Mouse (Mus musculus) intestine, postnatal 0 days (tissue): ENCODE data around the gene Npas3. TPM values are rescaled to one million over a fixed set of nuclear protein-coding genes. Genes with fewer than 3 reads are reported as not detected.

Experiments used
- ATAC-seq: fragments of 200-750 bp; cut with Nextera tagmentation; 2 replicates; pipeline ENCODE4 v1.8.0; 2017; ENCODE audit warnings: mild to moderate bottlenecking, moderate TSS enrichment, moderate library complexity
- H3K27ac ChIP-seq: fragments of 300-500 bp; sonication (generic); 2 replicates; pipeline ENCODE4 v1.5.1; 2014; ENCODE audit warnings: mild to moderate bottlenecking, low read depth, low read length, moderate library complexity
- H3K27me3 ChIP-seq: fragments of 300-500 bp; sonication (generic); replicated peaks from 2 replicates; pipeline ENCODE4 v1.6.1; 2014; ENCODE audit warnings: low read length, mixed read lengths; ENCODE audit not compliant: control insufficient read depth, insufficient read depth
- H3K36me3 ChIP-seq: fragments of 300-500 bp; sonication (generic); 2 replicates; pipeline ENCODE4 v1.6.1; 2014; ENCODE audit warnings: mild to moderate bottlenecking, moderate library complexity; ENCODE audit not compliant: control insufficient read depth, insufficient read depth
- H3K4me1 ChIP-seq: fragments of 300-500 bp; sonication (generic); replicated peaks from 2 replicates; pipeline ENCODE4 v1.6.1; 2014; ENCODE audit warnings: antibody characterized with exemption, low read length, mixed read lengths; ENCODE audit not compliant: control insufficient read depth, insufficient read depth
- H3K4me2 ChIP-seq: fragments of 300-500 bp; sonication (generic); replicated peaks from 2 replicates; pipeline ENCODE4 v1.6.1; 2014; ENCODE audit warnings: low read depth, mild to moderate bottlenecking, moderate library complexity
- H3K4me3 ChIP-seq: fragments of 300-500 bp; sonication (generic); 2 replicates; pipeline ENCODE4 v1.5.1; 2014; ENCODE audit warnings: low read depth, low read length
- H3K9ac ChIP-seq: fragments of 300-500 bp; sonication (generic); 2 replicates; pipeline ENCODE4 v1.6.1; 2014; ENCODE audit warnings: mild to moderate bottlenecking, low read depth, low read length
- H3K9me3 ChIP-seq: fragments of 300-500 bp; sonication (generic); 2 replicates; pipeline ENCODE4 v1.6.1; 2016; ENCODE audit warnings: mixed run types; ENCODE audit not compliant: control insufficient read depth
- CTCF ChIP-seq: sonication (generic); IDR thresholded peaks from 2 replicates; pipeline ENCODE4 v1.5.1; 2016; ENCODE audit warnings: low read depth, mild to moderate bottlenecking, control low read depth, antibody characterized with exemption, moderate library complexity
- WGBS: fragments of 180-500 bp; shearing (Covaris S2); extraction: QIAGEN DNeasy Blood & Tissue Kit; methylation state at CpG from one replicate; pipeline ENCODE4 v1.1.7; 2014; 5-methylcytosine and 5-hydroxymethylcytosine counted together
- polyA plus RNA-seq: library from polyadenylated mRNA; unstranded; fragments of >200 nt; fragmentation: Nextera tagmentation; extraction: Ambion mirVana; gene quantifications from 2 replicates; pipeline ENCODE4 v1.2.1, GENCODE M21; 2015

Npas3 gene
- polyA plus RNA-seq, 1 experiment from 2014 or later, result 0.48 TPM

DNA sequence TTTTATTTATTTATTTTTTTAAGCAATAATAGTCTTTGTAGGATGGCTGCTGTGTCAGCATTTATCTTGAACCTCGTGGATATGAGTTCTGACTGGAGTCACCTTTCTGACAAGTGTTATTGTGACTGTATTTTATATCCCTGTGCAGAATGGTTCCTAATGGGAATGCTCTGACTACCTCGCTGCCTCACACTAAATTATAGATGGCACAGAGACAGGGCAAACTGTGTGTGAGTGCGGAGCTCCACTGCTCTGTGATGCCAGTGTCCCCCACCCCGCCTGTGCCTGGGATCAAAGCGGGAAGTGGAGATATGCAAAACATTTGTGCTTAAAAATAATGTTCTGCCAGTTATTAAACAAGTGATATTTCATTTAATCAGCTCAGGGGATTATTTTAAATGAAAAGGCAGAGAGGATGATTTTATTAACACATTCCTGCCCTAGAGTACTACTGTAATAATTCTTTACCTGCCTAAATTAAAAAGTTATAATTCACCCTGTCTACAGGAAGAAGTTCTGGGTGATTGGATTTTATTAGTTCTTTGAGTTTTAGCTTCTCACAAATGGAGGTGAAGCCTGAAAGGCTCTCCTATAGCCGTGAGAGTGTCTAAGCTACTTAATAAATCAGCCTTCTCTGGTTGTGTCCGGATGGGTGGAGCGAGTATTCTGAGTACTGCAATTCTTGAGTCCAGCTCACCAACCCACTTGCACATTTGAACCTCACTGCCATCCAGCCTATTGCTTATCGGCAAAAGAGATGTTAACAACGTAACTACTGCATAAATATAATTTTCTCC lies 721.1 kb downstream of the Npas3 start:
- no peaks in the 10 kb centered on the region for H3K27me3 ChIP-seq
- no peak overlapping the region for H3K4me3 ChIP-seq
- H3K4me2 ChIP-seq, result no peak overlapping the region
- no peak for TF ChIP-seq CTCF
- no peak overlapping the region for H3K9ac ChIP-seq
- H3K27ac ChIP-seq, result no peak overlapping the region
- ATAC-seq, result no peak
- no peaks in the 10 kb centered on the region for H3K4me1 ChIP-seq
- no peaks in the 10 kb centered on the region for H3K9me3 ChIP-seq
- 73% methylated on average over 10 of the region's 10 CpGs for WGBS
- no peaks in the 10 kb centered on the region for H3K36me3 ChIP-seq

DNA sequence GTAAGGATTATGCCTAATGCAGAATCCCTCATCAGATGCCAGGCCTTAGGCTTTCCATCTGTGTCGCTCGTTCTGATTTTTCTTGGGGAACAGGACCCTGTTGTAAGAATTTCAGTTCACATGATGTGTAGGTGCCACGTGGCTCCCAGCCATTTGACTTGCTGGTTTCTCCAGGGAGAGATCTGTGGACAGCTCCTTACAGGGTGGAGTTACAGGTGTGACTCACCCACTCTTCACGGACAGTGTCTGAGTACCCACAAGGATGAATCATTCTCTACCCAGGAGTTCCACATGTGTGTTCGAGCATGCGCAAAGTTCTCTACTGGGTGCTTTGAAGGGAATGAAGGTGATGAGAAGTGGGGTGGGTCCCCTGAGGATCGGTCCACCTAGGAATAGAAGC lies 722.2 kb downstream of the Npas3 start:
- H3K4me2 ChIP-seq, result no peak overlapping the region
- no peak overlapping the region for H3K27ac ChIP-seq
- no peak overlapping the region for H3K9ac ChIP-seq
- no peak for TF ChIP-seq CTCF
- no peaks in the 10 kb centered on the region for H3K4me1 ChIP-seq
- no peaks in the 10 kb centered on the region for H3K36me3 ChIP-seq
- H3K4me3 ChIP-seq, result no peak overlapping the region
- no peaks in the 10 kb centered on the region for H3K9me3 ChIP-seq
- ATAC-seq, result no peak
- no peaks in the 10 kb centered on the region for H3K27me3 ChIP-seq
- 85% methylated on average over 7 of the region's 7 CpGs for WGBS

DNA sequence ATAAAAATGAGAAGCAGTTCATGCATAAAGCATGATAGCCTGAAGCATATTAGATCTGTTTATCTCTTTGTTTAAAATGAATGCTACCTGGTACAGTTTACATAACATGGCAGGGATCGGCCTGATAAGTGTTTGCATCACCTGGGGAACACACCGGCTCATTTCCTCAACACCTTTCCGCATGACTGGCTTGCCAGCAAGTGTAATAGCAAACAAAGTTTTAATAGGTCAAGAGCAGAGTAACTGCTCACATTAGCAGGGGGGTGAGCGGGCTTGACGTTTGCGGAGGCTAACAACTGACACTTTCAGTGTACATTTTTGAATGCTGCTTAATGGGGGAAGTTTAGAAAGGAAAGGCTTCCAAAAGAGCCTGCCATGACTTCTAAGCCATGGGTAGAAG lies 724.9 kb downstream of the Npas3 start:
- no peak for TF ChIP-seq CTCF

DNA sequence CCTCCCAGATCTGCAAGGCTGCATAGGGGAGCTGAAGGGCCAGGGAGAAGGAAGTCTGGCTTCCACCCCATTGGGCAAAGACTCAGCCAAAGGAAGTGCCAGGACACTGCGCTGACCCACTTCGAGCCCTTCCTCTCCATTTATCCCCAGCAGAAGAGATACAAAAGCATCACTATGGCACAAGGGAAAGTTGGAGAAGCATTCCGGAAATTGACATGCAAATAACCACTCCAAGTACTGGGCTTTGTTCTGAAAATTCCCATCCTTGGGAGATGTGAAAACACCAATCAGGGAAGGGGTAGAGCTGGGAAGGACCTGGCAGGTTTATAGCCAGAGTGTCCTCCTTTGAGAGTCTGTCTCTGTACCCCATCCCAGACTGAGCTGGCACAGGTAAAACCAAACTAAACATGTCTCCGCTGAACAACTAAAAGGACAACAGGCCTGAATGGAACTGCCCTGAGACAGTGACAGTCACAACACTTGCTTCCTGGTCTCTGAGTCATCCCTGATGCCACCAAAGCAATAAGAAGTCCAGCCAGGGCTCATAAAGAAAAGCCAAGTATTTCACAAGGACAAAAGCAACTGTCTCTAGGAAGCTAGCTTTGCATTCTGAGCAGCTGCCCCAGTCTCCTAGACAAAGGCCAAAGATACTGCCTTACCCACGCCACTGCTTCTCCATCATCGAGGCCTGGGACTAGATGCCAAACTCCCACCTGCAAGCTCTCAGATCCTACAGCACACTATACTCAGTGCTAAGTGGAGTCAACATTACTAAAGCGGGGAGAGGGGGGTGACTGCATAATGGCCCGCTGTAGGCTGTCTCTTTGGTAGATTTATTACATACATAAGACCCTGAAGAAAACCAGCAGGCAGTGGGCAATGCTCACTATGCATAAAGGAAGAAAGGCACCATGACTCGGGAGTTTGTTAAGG lies 733.4 kb downstream of the Npas3 start:
- TF ChIP-seq CTCF, result no peak
- Histone ChIP-seq H3K27me3 (no peaks in the 10 kb centered on the region), H3K9me3 (no peaks in the 10 kb centered on the region), H3K9ac (no peak overlapping the region), H3K4me1 (no peaks in the 10 kb centered on the region), H3K36me3 (no peaks in the 10 kb centered on the region), H3K27ac (no peak overlapping the region), H3K4me2 (no peak overlapping the region), H3K4me3 (no peak overlapping the region)
- WGBS, result 77% methylated on average over 9 of the region's 9 CpGs
- ATAC-seq, result no peak

More for the DNA sequence above, 724.9 kb downstream of the Npas3 start:
- Histone ChIP-seq H3K36me3 (no peaks in the 10 kb centered on the region), H3K4me3 (no peak overlapping the region), H3K27ac (no peak overlapping the region), H3K4me1 (no peaks in the 10 kb centered on the region), H3K4me2 (no peak overlapping the region), H3K27me3 (no peaks in the 10 kb centered on the region), H3K9me3 (no peaks in the 10 kb centered on the region), H3K9ac (no peak overlapping the region)
- ATAC-seq, result no peak
- WGBS, result 64% methylated on average over 6 of the region's 6 CpGs

DNA sequence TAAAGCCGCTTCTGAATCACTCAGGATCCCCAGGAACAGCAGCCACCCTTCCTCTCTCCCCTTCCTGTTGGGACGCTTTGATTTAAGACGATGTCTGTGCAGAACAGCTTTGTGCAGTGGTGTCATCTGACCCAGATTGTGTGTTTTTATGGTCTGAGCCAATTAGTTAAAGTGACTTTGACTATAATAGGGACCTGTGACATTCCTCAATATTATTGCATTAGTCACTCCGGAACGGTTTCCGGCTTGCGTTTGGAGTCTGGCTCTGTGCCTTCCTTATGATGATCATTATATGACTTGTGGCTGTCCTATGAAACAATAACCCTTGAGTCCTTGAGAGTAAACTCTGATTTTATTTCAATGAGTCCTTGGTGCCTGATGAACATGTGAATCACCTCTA lies 735.5 kb downstream of the Npas3 start:
- Histone ChIP-seq H3K4me2 (no peak overlapping the region), H3K4me3 (no peak overlapping the region), H3K4me1 (no peaks in the 10 kb centered on the region), H3K36me3 (no peaks in the 10 kb centered on the region), H3K9me3 (no peaks in the 10 kb centered on the region), H3K27ac (no peak overlapping the region), H3K27me3 (no peaks in the 10 kb centered on the region), H3K9ac (no peak overlapping the region)
- no peak for TF ChIP-seq CTCF
- no peak for ATAC-seq
- WGBS, result 75% methylated on average over 7 of the region's 7 CpGs
